Mouse (Mus musculus): ENCODE measurements around the gene Hdgfl2. TPM values are rescaled to one million over a fixed set of nuclear protein-coding genes. Genes with fewer than 3 reads are reported as not detected.

Hdgfl2 gene
- total RNA-seq (2023): 10 to 100 TPM; 39.7 to 45.3 TPM

GRCm38 (mm10) chr17:56078880-56079795 is at the start of gene Hdgfl2:
Gene Hdgfl2 (plus strand): TSS chr17:56079634.

GRCm38 (mm10) chr17:56036176-56036900 is 43.1 kb upstream of the Hdgfl2 start, which contains the start of gene Sh3gl1:
Gene Sh3gl1 (minus strand): TSS chr17:56036635.

GRCm38 (mm10) chr17:56040030-56040856 is 39.2 kb upstream of the Hdgfl2 start, which contains the start of gene Chaf1a:
Gene Chaf1a (plus strand): TSS chr17:56040439.

GRCm38 (mm10) chr17:56074827-56075208 is 4.6 kb upstream of the Hdgfl2 start, which contains the start of gene Ubxn6:
Gene Ubxn6 (minus strand): TSS chr17:56075028.

GRCm38 (mm10) chr17:56109219-56110051 is 30.0 kb downstream of the Hdgfl2 start, which contains the start of gene Plin4:
Gene Plin4 (minus strand): TSS chr17:56109803.

GRCm38 (mm10) chr17:56117251-56117710 is 37.8 kb downstream of the Hdgfl2 start, which contains the start of gene Plin5:
Gene Plin5 (minus strand): TSS chr17:56117596.

GRCm38 (mm10) chr17:56121826-56122225 is 42.4 kb downstream of the Hdgfl2 start, which contains the start of gene Lrg1:
Gene Lrg1 (minus strand): TSS chr17:56122001.

GRCm38 (mm10) chr17:56139858-56140595 is 60.6 kb downstream of the Hdgfl2 start, which contains the start of gene Sema6b:
Gene Sema6b (minus strand): TSS chr17:56140343.

Other genes starting within 250 kb of the Hdgfl2 start
- 1 to 10 TPM; 3.1 to 5.9 TPM for gene Zfp119a, start 200.7 kb upstream of the Hdgfl2 start, total RNA-seq (2023)
- 1 to 10 TPM; 6.5 to 6.9 TPM for gene Zfp959, start 187.5 kb upstream of the Hdgfl2 start, total RNA-seq (2023)
- 1 to 10 TPM; 4.6 to 5.2 TPM for gene Zfp119b, start 130.1 kb upstream of the Hdgfl2 start, total RNA-seq (2023)
- 100 to 1,000 TPM; 124 to 153 TPM for gene Ebi3, start 127.0 kb upstream of the Hdgfl2 start, total RNA-seq (2023)
- 10 to 100 TPM; 24.1 to 24.2 TPM for gene Yju2, start 120.5 kb upstream of the Hdgfl2 start, total RNA-seq (2023)
- gene Shd, start 109.2 kb upstream of the Hdgfl2 start, total RNA-seq (2023): 1 to 10 TPM in 1 of 2 experiments, under 1 TPM in 1; 0.35 to 1.6 TPM
- gene Fsd1, start 93.1 kb upstream of the Hdgfl2 start, total RNA-seq (2023): not detected
- 1 to 10 TPM; 1.1 to 1.5 TPM for gene Stap2, start 74.0 kb upstream of the Hdgfl2 start, total RNA-seq (2023)
- gene Mpnd, start 73.9 kb upstream of the Hdgfl2 start, total RNA-seq (2023): 10 to 100 TPM; 30.8 to 35.6 TPM
- 10 to 100 TPM; 58.7 to 59.0 TPM for gene Sh3gl1, start 43.0 kb upstream of the Hdgfl2 start, total RNA-seq (2023)
- 10 to 100 TPM; 16.7 to 19.3 TPM for gene Chaf1a, start 39.2 kb upstream of the Hdgfl2 start, total RNA-seq (2023)
- 10 to 100 TPM; 29.7 to 32.1 TPM for gene Ubxn6, start 4.6 kb upstream of the Hdgfl2 start, total RNA-seq (2023)
- gene Plin4, start 30.2 kb downstream of the Hdgfl2 start, total RNA-seq (2023): under 1 TPM; 0.31 to 0.49 TPM
- 1 to 10 TPM; 1.2 to 1.3 TPM for gene Plin5, start 38.0 kb downstream of the Hdgfl2 start, total RNA-seq (2023)
- gene Lrg1, start 42.4 kb downstream of the Hdgfl2 start, total RNA-seq (2023): 100 to 1,000 TPM; 165 to 222 TPM
- 1 to 10 TPM; 4.3 TPM for gene Sema6b, start 60.7 kb downstream of the Hdgfl2 start, total RNA-seq (2023)
- gene Tnfaip8l1, start 82.8 kb downstream of the Hdgfl2 start, total RNA-seq (2023): 1 to 10 TPM; 1.3 to 1.8 TPM
- 10 to 100 TPM; 26.6 to 30.6 TPM for gene Mydgf, start 104.3 kb downstream of the Hdgfl2 start, total RNA-seq (2023)
- gene Dpp9, start 139.3 kb downstream of the Hdgfl2 start, total RNA-seq (2023): 10 to 100 TPM; 33.0 to 38.7 TPM
- 10 to 100 TPM; 12.7 to 12.8 TPM for gene Fem1a, start 177.2 kb downstream of the Hdgfl2 start, total RNA-seq (2023)
- gene Ticam1, start 197.2 kb downstream of the Hdgfl2 start, total RNA-seq (2023): 10 to 100 TPM; 13.2 to 15.0 TPM
- gene Plin3, start 213.2 kb downstream of the Hdgfl2 start, total RNA-seq (2023): 10 to 100 TPM; 45.8 to 53.2 TPM
- gene Arrdc5, start 220.7 kb downstream of the Hdgfl2 start, total RNA-seq (2023): not detected
- 10 to 100 TPM; 88.7 to 96.5 TPM for gene Uhrf1, start 223.7 kb downstream of the Hdgfl2 start, total RNA-seq (2023)
- gene Kdm4b, start 246.4 kb downstream of the Hdgfl2 start, total RNA-seq (2023): 10 to 100 TPM; 16.8 to 18.0 TPM

All from neutrophil, adult 59 days (primary cell).